Mouse (Mus musculus) stomach, postnatal 0 days (tissue): ENCODE data around the gene Wfikkn1. TPM values are rescaled to one million over a fixed set of nuclear protein-coding genes. Genes with fewer than 3 reads are reported as not detected.
A peak's percentile ranks its signal among the peaks of the same experiment; 100 is the strongest.

Experiments used
- ATAC-seq: fragments of 200-750 bp; cut with Nextera tagmentation; 2 replicates; pipeline ENCODE4 v1.8.0; 2017; ENCODE audit not compliant: low FRiP score, low TSS enrichment
- DNase-seq: peaks from one replicate; pipeline ENCODE4 v3.0.0-alpha.2; 2016; ENCODE audit warnings: low spot score
- H3K27ac ChIP-seq: fragments of 300-500 bp; sonication (generic); replicated peaks from 2 replicates; pipeline ENCODE4 v1.5.1; 2014; ENCODE audit warnings: mild to moderate bottlenecking, control low read depth
- H3K27me3 ChIP-seq: fragments of 300-500 bp; sonication (generic); 2 replicates; pipeline ENCODE4 v1.6.1; 2014; ENCODE audit warnings: low read length; ENCODE audit not compliant: control insufficient read depth, insufficient read depth
- H3K36me3 ChIP-seq: fragments of 300-500 bp; sonication (generic); 2 replicates; pipeline ENCODE4 v1.6.1; 2014; ENCODE audit warnings: low read length, mixed read lengths; ENCODE audit not compliant: control insufficient read depth, insufficient read depth
- H3K4me1 ChIP-seq: fragments of 300-500 bp; sonication (generic); replicated peaks from 2 replicates; pipeline ENCODE4 v1.6.1; 2014; ENCODE audit warnings: antibody characterized with exemption; ENCODE audit not compliant: control insufficient read depth, insufficient read depth
- H3K4me2 ChIP-seq: fragments of 300-500 bp; sonication (generic); replicated peaks from 2 replicates; pipeline ENCODE4 v1.6.1; 2014; ENCODE audit warnings: low read depth, mild to moderate bottlenecking, control low read depth, moderate library complexity
- H3K4me3 ChIP-seq: fragments of 300-500 bp; sonication (generic); 2 replicates; pipeline ENCODE4 v1.5.1; 2014; ENCODE audit warnings: low read depth, low read length, control low read depth
- H3K9ac ChIP-seq: fragments of 300-500 bp; sonication (generic); 2 replicates; pipeline ENCODE4 v1.6.1; 2014; ENCODE audit warnings: mild to moderate bottlenecking, low read length, control low read depth, mixed read lengths
- H3K9me3 ChIP-seq: fragments of 300-500 bp; sonication (generic); 2 replicates; pipeline ENCODE4 v1.6.1; 2016; ENCODE audit warnings: low read length; ENCODE audit not compliant: control insufficient read depth
- CTCF ChIP-seq: IDR thresholded peaks from 2 replicates; pipeline ENCODE4 v1.5.1; 2016; ENCODE audit warnings: antibody characterized with exemption, low read depth, mild to moderate bottlenecking, moderate library complexity
- EP300 ChIP-seq: optimal IDR thresholded peaks from 2 replicates; pipeline ENCODE3; 2016; ENCODE audit warnings: antibody characterized with exemption
- WGBS: fragments of 180-500 bp; shearing (Covaris S2); extraction: QIAGEN DNeasy Blood & Tissue Kit; methylation state at CpG from one replicate; pipeline ENCODE4 v1.1.7; 2014; 5-methylcytosine and 5-hydroxymethylcytosine counted together
- polyA plus RNA-seq: library from polyadenylated mRNA; unstranded; fragments of >200 nt; fragmentation: Nextera tagmentation; extraction: Ambion mirVana; gene quantifications from 2 replicates; pipeline ENCODE4 v1.2.1, GENCODE M21; 2015

Wfikkn1 gene
- polyA plus RNA-seq, 1 experiment from 2014 or later: 0.35 TPM

DNA sequence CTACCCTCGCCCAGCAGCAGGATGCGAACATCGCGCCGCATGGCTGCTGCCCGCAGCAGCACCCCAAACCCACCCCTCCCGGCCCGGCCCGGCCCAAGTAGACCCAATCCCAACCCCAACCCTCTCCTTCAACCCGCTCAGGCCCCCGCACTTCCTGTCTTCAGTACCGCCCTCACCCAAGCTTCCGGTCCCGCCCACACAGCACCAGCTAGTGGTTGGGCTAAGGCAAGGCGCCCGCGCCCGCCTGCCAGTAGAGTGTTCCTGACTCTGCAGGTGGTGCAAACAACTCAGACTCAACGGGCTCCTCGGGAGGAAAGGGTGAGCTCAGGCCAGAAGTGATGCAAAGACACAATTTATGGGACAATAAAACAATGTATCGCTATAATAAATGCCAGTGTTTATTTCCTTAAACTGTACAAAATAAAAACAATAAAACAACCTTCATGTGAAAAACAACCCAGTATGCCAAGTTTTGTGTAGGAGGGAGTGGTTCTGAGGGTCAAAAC is 36.2 kb downstream of the Wfikkn1 start, which contains the start of gene Rhot2:
Gene Rhot2 (minus strand): TSS at position 456 of the 506 bp plus-strand sequence.
- H3K27me3 ChIP-seq: no peaks in the 10 kb centered on the region
- DNase-seq: peak; percentile 98
- ATAC-seq: peak; percentile 94
- TF ChIP-seq EP300: no peak
- peak; percentile 83 for TF ChIP-seq CTCF
- under 1% methylated on average over 20 of the region's 21 CpGs for WGBS
- H3K27ac ChIP-seq: peak within 1 kb of the TSS; percentile 87
- H3K4me2 ChIP-seq: peak within 1 kb of the TSS; percentile 92
- H3K36me3 ChIP-seq: peaks cover 24% of the 10 kb centered on the region
- H3K9ac ChIP-seq: peak within 1 kb of the TSS; percentile 86
- peak within 1 kb of the TSS; percentile 83 for H3K4me3 ChIP-seq
- no peaks in the 10 kb centered on the region; the same call in 1 of the 2 replicates for H3K4me1 ChIP-seq
- H3K9me3 ChIP-seq: no peaks in the 10 kb centered on the region

DNA sequence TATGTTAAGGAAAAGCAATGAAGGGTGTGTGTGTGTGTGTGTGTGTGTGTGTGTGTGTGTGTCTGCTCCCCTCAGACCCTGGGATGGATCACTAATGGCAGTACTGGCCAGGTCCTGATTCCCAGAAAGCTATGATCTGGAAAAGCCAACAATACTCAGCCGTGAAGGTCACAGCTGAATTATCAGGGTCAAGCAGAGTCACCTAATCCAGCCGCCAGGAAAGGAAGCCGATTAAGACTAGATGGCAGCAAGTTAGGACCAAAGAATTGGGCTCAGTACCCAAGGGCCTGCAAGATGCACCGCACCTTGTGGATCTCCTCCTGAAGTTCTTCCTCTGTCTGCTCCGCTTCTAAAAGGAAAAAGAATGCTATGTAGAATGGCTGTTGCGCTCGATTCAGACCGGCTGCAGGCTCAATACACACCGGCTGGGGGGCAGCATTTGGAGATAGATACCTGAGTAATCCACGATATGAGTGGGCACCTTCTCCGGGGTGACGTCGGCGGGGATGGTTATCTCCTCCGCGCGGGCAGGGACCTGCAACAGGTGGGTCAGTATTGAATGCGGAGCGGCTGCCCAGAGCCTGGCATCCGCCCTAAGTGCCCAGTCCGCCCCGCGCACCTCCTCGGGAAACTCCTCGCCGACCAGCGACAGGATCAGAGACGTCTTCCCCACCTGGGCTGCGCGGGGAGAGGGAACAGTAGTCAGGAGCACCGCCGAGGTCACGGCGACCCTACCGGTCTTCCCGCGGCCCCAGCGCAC is 36.8 kb downstream of the Wfikkn1 start:
- Histone ChIP-seq H3K9ac (peak overlapping the region; percentile 86), H3K4me2 (peak overlapping the region; percentile 92), H3K27me3 (no peaks in the 10 kb centered on the region), H3K36me3 (peaks cover 29% of the 10 kb centered on the region), H3K4me3 (peak overlapping the region; percentile 83), H3K9me3 (no peaks in the 10 kb centered on the region), H3K27ac (peak overlapping the region; percentile 87), H3K4me1 (no peaks in the 10 kb centered on the region; the same call in 1 of the 2 replicates)
- 2% methylated on average over 32 of the region's 38 CpGs for WGBS
- ATAC-seq (peak; percentile 24), DNase-seq (no peak)
- TF ChIP-seq EP300: no peak
- TF ChIP-seq CTCF: no peak

DNA sequence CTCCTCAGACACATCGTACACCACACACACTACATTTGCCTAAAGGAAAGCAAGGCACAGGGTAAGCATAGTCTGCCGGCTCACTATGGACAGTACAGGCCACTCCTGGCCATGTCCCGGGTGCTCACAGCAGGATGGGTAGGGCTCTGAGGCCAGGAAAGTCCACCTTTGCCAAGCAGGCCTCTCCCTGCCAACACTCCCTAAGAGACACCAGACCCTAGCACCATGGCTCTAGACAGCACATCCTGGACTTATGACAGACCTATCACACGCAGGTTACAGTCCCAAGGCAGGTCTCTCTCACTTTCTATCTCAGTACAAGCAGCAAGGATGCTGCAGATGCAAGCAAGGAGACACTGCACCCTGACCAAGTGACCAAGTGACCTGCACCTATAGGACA is 37.5 kb downstream of the Wfikkn1 start:
- no peak for ATAC-seq
- peak overlapping the region; percentile 83 for H3K4me3 ChIP-seq
- no peaks in the 10 kb centered on the region; the same call in 1 of the 2 replicates for H3K4me1 ChIP-seq
- no peak for TF ChIP-seq CTCF
- TF ChIP-seq EP300: no peak
- no peak for DNase-seq
- 78% methylated on average over 4 of the region's 4 CpGs for WGBS
- H3K9ac ChIP-seq: peak overlapping the region; percentile 86
- no peaks in the 10 kb centered on the region for H3K9me3 ChIP-seq
- no peaks in the 10 kb centered on the region for H3K27me3 ChIP-seq
- peak overlapping the region; percentile 20 for H3K4me2 ChIP-seq
- H3K36me3 ChIP-seq: peaks cover 29% of the 10 kb centered on the region
- H3K27ac ChIP-seq: no peak overlapping the region

DNA sequence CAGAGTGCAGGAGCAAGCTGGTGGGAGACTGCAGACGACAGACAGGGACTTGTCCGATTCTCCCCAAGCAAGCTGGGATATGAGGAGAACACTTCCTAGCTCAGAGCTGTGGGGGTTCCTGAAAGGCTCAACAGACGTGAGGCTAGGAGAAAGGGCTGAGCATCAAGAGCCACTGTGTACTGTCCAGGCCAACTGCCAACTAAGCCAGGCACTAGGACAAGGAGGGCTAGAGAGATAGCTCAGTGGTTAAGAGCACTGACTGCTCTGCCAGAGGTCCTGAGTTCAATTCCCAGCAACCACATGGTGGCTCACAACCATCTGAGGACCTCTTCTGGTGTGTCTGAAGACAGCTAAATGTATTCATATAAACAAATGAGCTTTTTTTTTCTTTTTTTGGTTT is 38.1 kb downstream of the Wfikkn1 start:
- Histone ChIP-seq H3K9me3 (no peaks in the 10 kb centered on the region), H3K4me3 (no peak overlapping the region), H3K4me2 (no peak overlapping the region), H3K27ac (no peak overlapping the region), H3K9ac (no peak overlapping the region), H3K27me3 (no peaks in the 10 kb centered on the region), H3K36me3 (peaks cover 33% of the 10 kb centered on the region), H3K4me1 (no peaks in the 10 kb centered on the region; the same call in 1 of the 2 replicates)
- DNase-seq: no peak
- TF ChIP-seq EP300 (no peak), CTCF (no peak)
- no peak for ATAC-seq
- whole genome bisulfite sequencing: 82% methylated on average over 3 of the region's 3 CpGs

DNA sequence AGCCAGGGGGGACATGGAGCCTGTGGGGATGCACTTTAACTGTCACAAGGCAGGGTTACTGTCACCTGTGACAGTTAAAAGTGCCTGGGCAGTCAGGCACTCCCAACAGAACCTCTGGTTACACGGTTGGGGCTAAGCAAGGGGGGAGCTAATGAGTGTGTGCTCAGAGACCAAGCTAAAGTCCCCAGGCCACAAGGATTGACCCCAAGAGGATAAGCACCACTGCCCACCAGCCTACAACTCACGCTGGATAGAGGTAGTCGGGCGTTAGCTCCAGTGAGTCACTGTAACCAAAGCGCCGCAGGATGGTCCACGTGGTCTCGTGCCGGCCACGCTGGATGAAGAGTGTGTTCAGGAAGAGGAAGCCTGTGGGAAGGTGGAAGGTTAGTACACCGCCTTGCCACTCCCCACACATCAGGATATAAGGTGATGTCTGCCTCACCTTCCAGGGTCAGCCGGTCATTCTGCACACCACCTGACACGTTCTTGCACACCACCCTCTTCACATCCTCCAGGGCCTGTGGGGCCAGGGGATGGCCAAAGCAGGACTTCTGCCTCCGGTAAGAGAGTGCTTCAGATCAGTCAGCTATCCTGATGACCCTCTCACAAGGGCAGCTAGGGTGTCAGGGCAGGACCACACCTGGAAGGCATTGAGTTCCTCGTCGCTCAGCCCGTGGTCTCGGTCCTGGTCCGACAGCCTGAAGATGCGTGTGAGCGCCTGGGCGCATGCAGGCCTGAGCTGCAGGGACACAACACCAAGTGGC is 39.4 kb downstream of the Wfikkn1 start, which contains the start of gene Gm20683:
Gene Gm20683 (minus strand): TSS at position 647 of the 764 bp plus-strand sequence.
- no peak within 1 kb of the TSS for H3K9ac ChIP-seq
- peaks cover 8% of the 10 kb centered on the region for H3K4me1 ChIP-seq
- H3K4me3 ChIP-seq: no peak within 1 kb of the TSS
- DNase-seq: no peak
- no peaks in the 10 kb centered on the region for H3K27me3 ChIP-seq
- H3K4me2 ChIP-seq: no peak within 1 kb of the TSS
- ATAC-seq: no peak
- no peak within 1 kb of the TSS for H3K27ac ChIP-seq
- H3K9me3 ChIP-seq: no peaks in the 10 kb centered on the region
- 93% methylated on average over 22 of the region's 22 CpGs for WGBS
- peaks cover 33% of the 10 kb centered on the region for H3K36me3 ChIP-seq
- TF ChIP-seq CTCF: no peak
- TF ChIP-seq EP300: no peak
